Mouse (Mus musculus): ENCODE results near the gene Vmn1r199. TPM values are rescaled to one million over a fixed set of nuclear protein-coding genes. Genes with fewer than 3 reads are reported as not detected.
"Not testable (repeated sequence)": the region's sequence is repeated elsewhere in the genome, so short reads cannot be mapped to it uniquely, and the experiment has no call there.

The Vmn1r199 gene
- not detected in 2 replicates for polyA plus RNA-seq (2015; fragmentation: Nextera tagmentation; extraction: Ambion mirVana)

DNA sequence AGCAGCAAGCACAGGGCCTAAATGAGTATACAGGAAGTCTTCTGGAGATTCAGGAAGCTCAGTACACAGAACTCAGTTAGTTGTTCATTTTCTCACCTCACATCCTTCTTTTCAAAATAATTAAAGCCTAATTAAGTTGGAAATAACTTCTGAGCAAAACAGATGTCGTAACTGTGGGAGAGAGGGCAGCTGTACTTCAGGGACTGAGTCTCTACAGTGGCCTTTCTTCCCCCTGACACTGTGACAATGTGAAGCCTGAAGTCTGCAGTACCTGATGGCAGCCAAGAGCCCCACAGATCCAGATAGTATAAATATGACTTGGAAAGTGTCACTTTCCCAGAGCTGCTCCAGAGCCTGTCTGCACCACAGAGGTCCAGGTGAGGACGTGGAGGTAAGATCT, at the start of gene Vmn1r199:
Gene Vmn1r199 (plus strand): TSS at position 301 of the 400 bp plus-strand sequence.
- Histone ChIP-seq H3K27ac (peak within 1 kb of the TSS; percentile 33; the same call in 1 of the 2 replicates), H3K4me1 (replicated peaks) (peaks cover 4% of the 10 kb centered on the region; the same call in 1 of the 2 replicates), H3K27me3 (no peaks in the 10 kb centered on the region), H3K36me3 (no peaks in the 10 kb centered on the region), H3K9ac (no peak within 1 kb of the TSS), H3K9me3 (replicated peaks) (no peaks in the 10 kb centered on the region), H3K4me3 (no peak within 1 kb of the TSS), H3K4me2 (no peak within 1 kb of the TSS)
- 70% methylated on average over 2 of the region's 2 CpGs for WGBS
- no peak for ATAC-seq (replicated peaks; ENCODE audit: insufficient number of reproducible peaks, insufficient read depth, low FRiP score, low read depth)

DNA sequence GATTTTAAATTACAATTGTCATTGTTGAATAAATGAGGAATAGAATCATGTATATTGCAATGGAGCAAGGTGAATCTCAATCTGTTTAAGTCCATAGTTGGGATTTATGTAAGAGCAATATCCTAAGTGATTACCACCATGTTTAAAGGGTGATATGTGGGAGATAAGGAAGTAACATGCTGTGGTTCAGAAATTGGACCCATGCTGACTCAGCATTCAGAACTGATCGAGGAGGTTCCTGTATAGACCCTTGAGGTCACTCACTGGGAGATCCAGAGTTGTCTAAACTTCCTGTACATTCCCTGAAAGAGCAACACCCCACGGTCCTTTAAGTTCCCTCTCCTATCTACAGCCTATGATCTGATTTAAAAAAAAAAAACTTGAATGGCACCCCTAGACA, 46.3 kb upstream of the Vmn1r199 start:
- WGBS, result 56% methylated on average over 2 of the region's 2 CpGs
- no peaks in the 10 kb centered on the region for H3K4me1 ChIP-seq (replicated peaks)

DNA sequence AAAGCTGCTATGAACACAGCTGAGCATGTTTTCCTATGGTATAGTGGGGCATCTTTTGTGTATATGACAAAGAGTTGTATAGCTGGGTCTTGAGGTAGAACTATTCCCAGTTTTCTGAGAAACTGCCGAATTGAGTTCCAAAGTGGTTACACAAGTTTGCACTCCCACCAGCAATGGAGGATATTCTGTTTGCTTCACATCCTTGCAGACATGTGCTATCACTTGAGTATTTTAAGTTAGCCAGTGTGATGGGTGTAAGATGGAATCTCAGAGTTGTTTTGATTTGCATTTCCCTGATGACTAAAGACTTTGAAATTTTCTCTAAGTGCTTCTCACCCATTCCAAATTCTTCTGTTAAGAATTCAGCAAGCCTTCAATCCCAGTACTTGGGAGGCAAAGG, 44.1 kb upstream of the Vmn1r199 start:
- H3K27ac ChIP-seq, result no peak overlapping the region
- no peak overlapping the region for H3K4me3 ChIP-seq
- H3K4me2 ChIP-seq, result no peak overlapping the region
- no peaks in the 10 kb centered on the region for H3K9me3 ChIP-seq (replicated peaks)
- no peak overlapping the region for H3K9ac ChIP-seq
- WGBS, result 82% methylated on average over 1 of the region's 1 CpGs
- no peaks in the 10 kb centered on the region for H3K4me1 ChIP-seq (replicated peaks)
- H3K36me3 ChIP-seq, result no peaks in the 10 kb centered on the region
- H3K27me3 ChIP-seq, result no peaks in the 10 kb centered on the region
- ATAC-seq (replicated peaks; ENCODE audit: insufficient number of reproducible peaks, insufficient read depth, low FRiP score, low read depth), result no peak

More for the DNA sequence above, 46.3 kb upstream of the Vmn1r199 start:
- Histone ChIP-seq H3K27ac (no peak overlapping the region), H3K4me3 (no peak overlapping the region), H3K27me3 (no peaks in the 10 kb centered on the region), H3K36me3 (no peaks in the 10 kb centered on the region), H3K9me3 (replicated peaks) (no peaks in the 10 kb centered on the region), H3K4me2 (no peak overlapping the region), H3K9ac (no peak overlapping the region)
- no peak for ATAC-seq (replicated peaks; ENCODE audit: insufficient number of reproducible peaks, insufficient read depth, low FRiP score, low read depth)

DNA sequence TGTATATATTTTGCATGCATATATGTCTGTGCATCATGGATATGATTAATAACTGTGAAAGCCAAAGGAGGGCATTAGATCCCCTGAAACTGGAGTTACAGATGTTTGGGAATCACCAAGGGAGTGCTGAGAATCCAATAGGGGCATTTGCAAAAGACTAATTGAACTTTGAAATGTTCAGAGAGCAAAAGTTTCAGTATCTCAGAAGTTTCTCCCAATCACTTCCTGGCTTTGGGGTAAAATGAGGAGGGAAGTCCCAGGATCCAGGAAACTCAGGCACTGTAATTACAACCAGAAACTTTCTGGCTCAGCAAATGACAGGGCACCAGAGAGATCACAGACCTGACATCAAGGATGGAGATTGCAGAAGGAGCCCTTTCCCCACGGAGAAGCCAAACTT, 29.6 kb upstream of the Vmn1r199 start, which contains the start of gene Vmn1r198:
Gene Vmn1r198 (plus strand): TSS at position 301 of the 400 bp plus-strand sequence.
- no peak for ATAC-seq (replicated peaks; ENCODE audit: insufficient number of reproducible peaks, insufficient read depth, low FRiP score, low read depth)
- Histone ChIP-seq H3K4me3 (no peak within 1 kb of the TSS), H3K36me3 (no peaks in the 10 kb centered on the region)

DNA sequence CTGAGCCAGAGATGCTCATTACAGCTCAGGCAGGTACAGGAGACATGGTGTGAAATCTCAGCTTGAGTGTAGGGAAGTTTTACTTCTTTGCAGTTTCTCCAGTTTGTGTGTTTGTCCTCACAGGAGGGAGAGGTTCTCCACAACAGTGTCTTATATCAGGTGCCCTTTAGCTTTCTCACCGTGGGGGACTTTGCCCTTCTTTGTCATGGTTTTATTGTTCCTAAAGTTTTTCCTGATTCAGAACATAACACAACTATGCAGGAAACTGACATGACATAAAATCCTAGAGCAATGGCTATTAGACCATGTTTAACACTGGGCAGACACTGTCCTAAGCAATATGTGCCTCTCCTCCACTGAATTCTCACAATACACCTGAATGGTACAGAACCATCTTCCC, 28.8 kb upstream of the Vmn1r199 start:
- no peaks in the 10 kb centered on the region for H3K4me1 ChIP-seq (replicated peaks)
- H3K27ac ChIP-seq, result no peak overlapping the region
- H3K36me3 ChIP-seq, result no peaks in the 10 kb centered on the region
- 71% methylated on average over 1 of the region's 1 CpGs for WGBS
- ATAC-seq (replicated peaks; ENCODE audit: insufficient number of reproducible peaks, insufficient read depth, low FRiP score, low read depth), result no peak
- H3K4me2 ChIP-seq, result no peak overlapping the region
- no peak overlapping the region for H3K9ac ChIP-seq
- H3K27me3 ChIP-seq, result no peaks in the 10 kb centered on the region
- H3K9me3 ChIP-seq (replicated peaks), result no peaks in the 10 kb centered on the region
- no peak overlapping the region for H3K4me3 ChIP-seq

More for the DNA sequence above, 29.6 kb upstream of the Vmn1r199 start, which contains the start of gene Vmn1r198:
- Histone ChIP-seq H3K27me3 (no peaks in the 10 kb centered on the region), H3K27ac (no peak within 1 kb of the TSS), H3K4me2 (no peak within 1 kb of the TSS), H3K9me3 (replicated peaks) (no peaks in the 10 kb centered on the region), H3K9ac (no peak within 1 kb of the TSS), H3K4me1 (replicated peaks) (no peaks in the 10 kb centered on the region)
- WGBS, result 7% methylated on average over 1 of the region's 1 CpGs

DNA sequence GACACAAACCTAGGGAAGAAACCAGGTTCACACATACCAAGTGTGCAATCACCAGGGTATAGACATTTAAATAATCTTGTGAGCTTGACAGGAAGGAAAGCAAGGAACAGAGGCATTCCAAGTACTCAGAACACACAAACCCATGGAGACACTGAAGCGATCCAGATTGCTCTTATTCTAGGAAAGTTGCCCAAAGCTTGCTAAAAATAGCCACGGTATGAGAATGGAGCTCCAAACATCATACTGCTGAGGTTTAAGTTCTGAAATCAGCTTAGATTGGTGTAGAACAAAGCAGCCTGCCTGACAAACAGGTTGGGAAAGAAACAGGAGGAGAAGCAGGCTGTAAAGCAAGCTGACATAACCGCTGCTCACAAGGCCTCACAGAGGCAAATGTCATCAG, 1.5 kb downstream of the Vmn1r199 start:
- H3K36me3 ChIP-seq; H3K9me3 ChIP-seq (replicated peaks); H3K4me1 ChIP-seq (replicated peaks); H3K4me3 ChIP-seq; H3K4me2 ChIP-seq; H3K9ac ChIP-seq; ATAC-seq (replicated peaks; ENCODE audit: insufficient number of reproducible peaks, insufficient read depth, low FRiP score, low read depth); H3K27me3 ChIP-seq: not testable (repeated sequence)
- 27% methylated on average over 3 of the region's 3 CpGs for WGBS
- peak overlapping the region; percentile 33 for H3K27ac ChIP-seq

DNA sequence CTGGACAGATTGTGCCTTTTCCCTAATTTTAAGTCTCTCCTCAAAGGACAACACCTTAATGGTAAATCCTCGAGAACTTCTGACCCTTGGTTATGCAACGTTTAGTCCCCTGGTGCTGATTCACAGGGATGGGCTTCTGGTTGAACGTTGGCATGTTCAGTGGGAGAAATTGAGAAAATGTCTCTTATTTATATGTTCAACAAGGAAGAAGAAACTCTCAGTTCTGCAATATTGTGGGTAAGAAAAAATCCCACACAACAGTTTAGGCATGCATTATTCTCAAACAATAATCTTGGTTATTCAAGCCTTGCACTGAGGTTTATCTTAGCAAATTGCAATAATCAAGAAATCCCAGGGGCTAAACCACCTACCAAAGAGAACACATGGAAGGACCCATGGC, 3.8 kb downstream of the Vmn1r199 start:
- 65% methylated on average over 3 of the region's 3 CpGs for WGBS
- Histone ChIP-seq H3K27me3 (no peaks in the 10 kb centered on the region), H3K36me3 (no peaks in the 10 kb centered on the region), H3K9me3 (replicated peaks) (no peaks in the 10 kb centered on the region), H3K27ac (no peak overlapping the region), H3K9ac (no peak overlapping the region), H3K4me2 (no peak overlapping the region), H3K4me1 (replicated peaks) (peaks cover 4% of the 10 kb centered on the region; the same call in 1 of the 2 replicates), H3K4me3 (no peak overlapping the region)
- ATAC-seq (replicated peaks; ENCODE audit: insufficient number of reproducible peaks, insufficient read depth, low FRiP score, low read depth), result no peak

DNA sequence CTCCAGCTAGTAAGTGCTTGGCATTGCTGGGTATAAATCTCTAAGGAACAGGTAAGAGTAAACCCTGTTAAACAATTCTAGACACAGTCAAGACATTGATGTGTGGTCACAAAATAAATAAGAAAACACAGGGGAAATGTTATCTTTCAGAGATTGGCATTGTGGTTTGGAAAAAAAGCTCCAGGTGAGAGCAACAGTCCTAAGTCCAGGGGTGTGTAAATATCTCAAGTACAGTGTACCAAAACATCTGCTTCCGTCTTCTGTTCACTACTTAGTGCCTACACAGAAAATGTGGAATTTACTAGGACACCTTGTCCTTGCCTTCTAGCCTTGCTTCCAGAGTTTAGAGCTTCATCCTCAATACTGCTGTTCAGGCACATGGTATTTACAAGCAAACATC, 7.4 kb downstream of the Vmn1r199 start:
- no peaks in the 10 kb centered on the region for H3K4me1 ChIP-seq (replicated peaks)
- no peak overlapping the region for H3K9ac ChIP-seq
- H3K27me3 ChIP-seq, result no peaks in the 10 kb centered on the region
- ATAC-seq (replicated peaks; ENCODE audit: insufficient number of reproducible peaks, insufficient read depth, low FRiP score, low read depth), result no peak
- H3K4me2 ChIP-seq, result no peak overlapping the region
- WGBS, result 76% methylated on average over 1 of the region's 1 CpGs
- H3K4me3 ChIP-seq, result no peak overlapping the region
- H3K27ac ChIP-seq, result no peak overlapping the region
- H3K36me3 ChIP-seq, result no peaks in the 10 kb centered on the region
- H3K9me3 ChIP-seq (replicated peaks), result no peaks in the 10 kb centered on the region

DNA sequence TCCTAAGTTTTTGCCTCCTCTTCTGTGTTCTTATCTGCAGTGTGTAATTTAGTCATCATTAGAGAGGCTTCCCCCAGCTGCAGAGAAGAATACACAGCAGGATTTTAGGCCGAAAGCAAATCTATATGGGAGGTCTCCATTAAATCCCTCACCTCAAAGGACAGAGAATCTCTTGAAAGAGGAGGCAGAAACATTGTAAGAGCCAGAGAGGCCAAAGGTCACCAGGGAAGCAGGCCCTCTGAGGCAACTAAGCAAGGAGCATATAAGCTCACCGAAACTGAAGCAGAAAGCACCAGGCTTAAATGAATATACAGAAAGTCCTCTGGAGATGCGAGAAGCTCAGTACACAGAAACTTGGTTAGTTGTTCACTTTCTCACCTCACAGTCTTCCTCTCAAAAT, 10.5 kb downstream of the Vmn1r199 start, which contains the start of gene Vmn1r200:
Gene Vmn1r200 (plus strand): TSS at position 301 of the 400 bp plus-strand sequence.
- Histone ChIP-seq H3K27ac (no peak within 1 kb of the TSS), H3K36me3 (no peaks in the 10 kb centered on the region), H3K9ac (no peak within 1 kb of the TSS), H3K4me3 (no peak within 1 kb of the TSS), H3K4me2 (no peak within 1 kb of the TSS), H3K27me3 (no peaks in the 10 kb centered on the region), H3K4me1 (replicated peaks) (no peaks in the 10 kb centered on the region), H3K9me3 (replicated peaks) (no peaks in the 10 kb centered on the region)
- no peak for ATAC-seq (replicated peaks; ENCODE audit: insufficient number of reproducible peaks, insufficient read depth, low FRiP score, low read depth)
- WGBS, result 74% methylated on average over 3 of the region's 3 CpGs

DNA sequence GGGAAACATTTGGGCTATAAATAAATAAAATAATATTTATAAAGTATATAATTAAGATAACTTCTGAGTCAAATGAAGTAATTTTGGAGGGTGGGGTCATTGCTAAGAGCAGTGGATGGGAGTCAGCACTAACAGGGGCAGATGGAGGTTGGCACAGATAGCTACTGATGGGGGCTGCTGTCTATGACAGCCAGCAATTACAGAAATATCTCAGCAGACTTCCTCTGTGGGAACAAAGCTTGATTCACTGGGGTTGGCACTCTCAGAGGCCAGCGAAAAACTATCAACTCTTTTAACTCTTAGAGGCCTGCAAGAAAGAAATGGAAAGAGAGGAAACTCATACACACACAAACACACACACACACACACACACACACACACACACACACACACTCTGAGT, 23.4 kb downstream of the Vmn1r199 start:
- peaks cover 6% of the 10 kb centered on the region; the same call in 1 of the 2 replicates for H3K9me3 ChIP-seq (replicated peaks)
- no peak overlapping the region for H3K4me2 ChIP-seq
- no peaks in the 10 kb centered on the region for H3K27me3 ChIP-seq
- H3K9ac ChIP-seq, result no peak overlapping the region
- no peak overlapping the region for H3K27ac ChIP-seq
- 53% methylated on average over 1 of the region's 1 CpGs for WGBS
- H3K4me1 ChIP-seq (replicated peaks), result no peaks in the 10 kb centered on the region
- no peak for ATAC-seq (replicated peaks; ENCODE audit: insufficient number of reproducible peaks, insufficient read depth, low FRiP score, low read depth)
- no peak overlapping the region for H3K4me3 ChIP-seq
- no peaks in the 10 kb centered on the region for H3K36me3 ChIP-seq
